Mouse (Mus musculus) brain, embryonic 14.5 days (tissue): ENCODE measurements at regions not wholly inside any gene's neighbourhood (a gene's known extent, or its start where the extent isn't known, plus 50 kb on each side); places are given as distances from the start of the nearest gene placed in this dataset.

Source experiments
- CTCF ChIP-seq: fragments of 200-500 bp; IDR thresholded peaks from 2 replicates; pipeline ENCODE4 v1.5.1; 2012; ENCODE audit warnings: inconsistent platforms, mild to moderate bottlenecking, moderate library complexity, borderline replicate concordance; ENCODE audit not compliant: insufficient read depth, insufficient read length; ENCODE audit errors: extremely low read depth
- POLR2A ChIP-seq: fragments of 200-500 bp; IDR thresholded peaks from 2 replicates; pipeline ENCODE4 v1.6.1; 2012; ENCODE audit warnings: mild to moderate bottlenecking, inconsistent platforms, borderline replicate concordance; ENCODE audit not compliant: poor library complexity, insufficient read depth, insufficient read length, severe bottlenecking; ENCODE audit errors: extremely low read depth

DNA sequence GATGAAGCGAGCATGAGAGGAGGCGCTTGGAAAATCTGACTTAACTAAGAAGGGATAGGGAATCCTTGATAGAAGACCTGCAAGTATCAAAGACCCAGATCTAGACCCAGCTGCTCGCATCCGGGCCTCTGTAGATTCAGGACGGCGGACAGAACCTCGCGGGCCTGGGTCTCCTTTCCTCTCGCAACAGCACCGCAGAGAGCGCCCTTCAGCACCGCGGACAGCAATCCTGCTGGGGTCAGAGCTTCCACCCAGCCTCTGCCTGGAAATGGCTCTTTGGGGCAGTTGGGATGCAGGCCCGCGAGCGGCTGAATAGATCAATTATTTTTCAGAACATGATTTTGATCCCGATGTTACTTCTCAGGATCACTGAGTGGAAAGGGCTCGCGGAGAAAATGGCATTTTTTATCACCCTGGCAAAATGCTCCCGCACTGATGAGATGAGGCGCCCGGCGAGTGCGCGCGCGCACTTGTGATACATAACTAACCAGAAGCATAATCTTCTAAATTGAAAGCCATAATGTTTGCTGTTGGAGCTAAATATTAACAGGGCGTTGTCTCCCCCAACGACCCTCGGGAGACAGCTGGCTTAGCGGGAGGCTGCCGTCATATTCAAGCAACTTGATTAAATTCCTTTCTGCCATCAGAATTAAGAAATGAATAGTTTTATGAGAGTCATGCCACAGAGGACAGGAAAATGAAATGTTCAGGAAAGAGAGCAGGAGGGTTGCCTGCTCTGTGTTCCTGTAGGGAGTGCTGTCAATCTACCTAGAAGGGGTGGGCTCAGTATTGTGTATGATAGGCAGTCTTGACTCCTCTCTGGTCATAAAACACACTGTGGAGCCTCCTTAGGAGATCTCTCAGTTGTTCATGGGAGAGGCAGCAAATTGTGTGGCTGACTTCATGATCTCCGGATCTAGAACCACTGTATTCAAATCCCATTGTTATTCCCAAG, 173.1 kb upstream of the Zc3h12a start:
- TF ChIP-seq CTCF (no peak), POLR2A (no peak)
